Mouse (Mus musculus) heart, adult 9 months (tissue): ENCODE measurements around the gene Col5a3.
A peak's percentile ranks its signal among the peaks of the same experiment; 100 is the strongest.

Source experiments
- DNase-seq, 2 experiments: peaks; one replicate each; pipeline ENCODE4 v3.0.0; 2022; ENCODE audit warnings: low spot score in 2 of 2

Col5a3 gene

DNA sequence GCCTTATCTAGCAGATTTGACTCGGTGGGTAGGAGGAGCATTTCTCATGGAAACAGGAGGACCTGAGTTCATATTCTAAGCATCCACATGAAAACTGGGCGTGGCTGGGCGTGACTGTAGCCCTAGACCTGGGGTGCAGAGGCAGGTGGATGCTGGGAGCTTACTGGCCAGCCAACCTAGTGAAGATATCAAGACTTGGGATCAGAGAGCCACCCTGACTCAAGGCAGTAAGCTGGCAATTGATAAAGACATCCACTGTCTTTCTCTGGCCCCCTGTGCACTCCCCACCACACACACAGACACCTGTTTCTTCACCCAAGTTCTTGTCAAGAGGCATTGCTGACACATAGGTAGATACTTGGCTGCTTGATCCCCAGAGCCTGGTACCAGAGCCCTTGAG, 66.3 kb downstream of the Col5a3 start:
- DNase-seq: no peak

DNA sequence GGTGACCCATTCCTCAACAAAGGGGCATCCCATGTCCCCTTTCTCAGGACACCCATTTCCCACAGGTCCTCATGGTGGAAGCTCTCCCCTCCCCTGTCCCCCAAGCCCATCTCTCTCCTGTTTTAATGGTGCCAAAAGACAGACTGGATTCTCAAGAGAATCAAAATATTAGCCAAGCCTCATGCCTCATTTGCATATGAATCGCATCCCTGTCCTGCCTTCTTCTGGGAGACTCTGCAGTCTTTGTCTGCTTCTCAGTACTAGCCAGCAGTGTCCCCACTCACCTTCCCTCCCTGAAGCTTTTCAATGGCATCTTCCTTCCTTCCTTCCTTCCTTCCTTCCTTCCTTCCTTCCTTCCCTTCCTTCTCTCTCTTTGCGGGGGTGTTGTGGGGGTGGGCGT, 67.2 kb downstream of the Col5a3 start:
- DNase-seq: no peak

DNA sequence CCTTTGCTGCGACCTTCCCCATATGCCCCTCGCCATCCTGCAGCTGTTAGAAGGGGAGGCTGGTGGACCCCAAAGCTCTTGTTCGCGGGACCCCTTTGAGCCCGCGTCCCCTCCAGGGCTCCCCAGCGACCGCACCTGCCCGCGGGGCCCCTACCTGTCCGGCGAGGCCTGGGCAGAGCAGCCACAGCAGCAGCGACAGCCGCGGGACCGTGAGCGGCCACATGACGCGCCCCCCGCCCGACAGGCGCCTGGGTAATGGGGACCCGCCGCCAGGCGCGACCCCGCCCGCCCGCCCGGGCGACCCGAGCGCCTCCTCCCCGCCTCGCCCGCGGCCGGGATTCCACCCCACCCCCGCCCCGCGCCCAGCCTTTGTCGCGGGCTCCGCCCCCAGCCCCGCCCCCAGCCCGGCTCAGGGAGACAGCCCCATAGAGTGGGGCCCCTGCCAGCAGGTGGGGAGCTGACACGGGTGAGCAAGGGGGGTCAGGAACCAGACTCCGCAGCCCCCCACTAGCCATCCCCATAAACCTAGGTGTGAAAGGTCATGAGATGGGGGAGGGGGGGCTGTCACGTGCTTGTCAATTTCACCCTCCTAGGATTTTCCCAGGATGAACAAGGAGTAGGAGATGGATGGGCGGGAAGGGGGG, 68.7 kb downstream of the Col5a3 start, which contains the start of gene Olfm2:
Gene Olfm2, minus strand, starts transcription at position 333 of the 644 bp plus-strand sequence.
- no peak for DNase-seq

DNA sequence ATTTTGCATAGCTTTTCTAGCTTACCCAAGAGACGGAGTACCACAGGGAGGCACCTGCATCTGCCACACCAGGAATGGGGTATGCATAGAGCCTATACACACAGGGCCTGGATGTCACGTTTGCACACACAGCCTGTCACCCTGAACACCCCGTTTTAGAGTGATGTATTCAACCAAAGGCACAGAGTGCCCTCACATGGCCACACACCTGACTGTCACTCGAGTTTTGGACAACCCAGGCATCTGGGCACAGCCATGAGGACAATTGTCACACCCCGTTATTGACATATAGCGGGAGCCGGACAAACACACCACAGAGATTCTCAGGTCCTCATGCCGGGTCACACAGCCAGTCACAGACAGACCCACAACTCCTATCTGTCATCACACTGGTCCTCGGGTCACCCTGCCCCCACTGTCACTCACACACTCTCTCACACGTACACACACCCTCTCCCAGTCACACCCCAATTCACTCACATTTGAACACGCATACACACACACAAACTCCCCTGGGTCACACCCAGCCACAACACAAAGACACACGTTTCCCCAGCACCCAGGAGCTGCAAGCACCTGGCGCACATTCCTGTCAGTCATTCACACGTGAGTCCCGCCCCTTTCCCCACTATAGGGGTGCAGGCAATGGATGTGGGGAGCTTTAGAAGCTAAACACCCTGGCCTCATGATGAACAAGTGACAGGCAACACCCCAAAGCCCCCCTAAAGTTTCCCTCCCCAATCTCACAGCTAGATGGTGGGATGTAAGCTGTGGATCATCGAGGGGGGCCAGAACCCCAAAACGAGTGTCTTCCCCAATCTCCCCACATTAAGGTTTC, 69.5 kb downstream of the Col5a3 start:
- no peak for DNase-seq

DNA sequence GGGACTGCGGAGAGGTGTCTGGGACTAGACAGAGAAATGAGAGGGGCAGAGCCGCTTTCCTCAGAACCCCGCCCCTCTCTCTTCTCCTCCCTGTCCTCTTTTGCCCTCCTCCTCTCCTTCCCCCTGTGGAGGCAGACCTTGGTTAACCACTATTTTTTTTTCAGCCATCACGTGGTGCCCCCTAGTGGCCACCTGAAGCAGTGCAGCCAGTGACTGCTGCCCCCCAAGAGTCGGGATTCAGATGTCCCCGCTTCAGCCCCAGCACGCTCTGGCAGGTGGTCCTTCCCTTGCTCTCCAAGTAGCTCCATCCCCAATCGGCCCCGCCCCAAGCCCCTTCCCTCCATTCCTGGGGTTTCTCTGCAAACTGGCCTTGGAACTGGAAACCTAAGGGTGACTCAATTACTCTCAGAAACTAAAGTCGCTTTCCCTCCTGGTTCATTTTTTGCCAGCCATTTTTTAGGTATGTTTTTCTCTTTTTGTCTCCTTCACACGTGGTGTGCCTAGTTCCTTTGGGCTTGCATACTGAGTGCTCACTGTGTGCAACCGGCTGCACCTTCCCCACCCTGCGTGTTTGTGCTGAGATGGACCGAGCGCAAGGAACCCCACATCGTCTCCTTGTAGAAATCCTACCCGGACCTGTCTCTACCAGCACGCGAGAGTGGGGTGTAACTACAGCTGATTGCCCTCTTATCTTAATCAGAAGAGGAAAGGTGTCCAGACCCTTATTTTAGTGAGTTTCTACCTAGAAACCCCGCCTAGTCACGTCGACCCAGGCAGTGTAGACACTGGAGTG, 70.7 kb downstream of the Col5a3 start:
- no peak for DNase-seq

DNA sequence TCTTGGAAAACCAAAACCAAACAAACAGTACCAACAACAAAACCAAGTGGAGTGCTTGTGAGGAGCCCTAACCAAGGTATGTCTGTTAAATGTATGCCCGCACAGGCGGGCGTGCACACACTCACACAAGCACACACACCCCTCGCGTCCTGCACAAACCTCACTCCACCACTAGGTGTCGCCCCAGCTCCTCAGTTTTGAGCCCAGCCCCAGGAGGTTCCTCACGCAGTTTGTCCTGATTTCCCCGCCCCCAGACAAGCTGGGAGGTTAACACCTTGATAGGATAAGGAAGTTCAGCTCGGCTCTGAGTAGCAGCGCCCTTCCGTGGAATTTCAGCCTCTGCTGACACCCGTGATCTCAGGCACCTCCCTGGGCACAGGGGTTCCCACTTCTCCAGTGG, 74.5 kb downstream of the Col5a3 start:
- DNase-seq: peak; percentile 63 to 75

DNA sequence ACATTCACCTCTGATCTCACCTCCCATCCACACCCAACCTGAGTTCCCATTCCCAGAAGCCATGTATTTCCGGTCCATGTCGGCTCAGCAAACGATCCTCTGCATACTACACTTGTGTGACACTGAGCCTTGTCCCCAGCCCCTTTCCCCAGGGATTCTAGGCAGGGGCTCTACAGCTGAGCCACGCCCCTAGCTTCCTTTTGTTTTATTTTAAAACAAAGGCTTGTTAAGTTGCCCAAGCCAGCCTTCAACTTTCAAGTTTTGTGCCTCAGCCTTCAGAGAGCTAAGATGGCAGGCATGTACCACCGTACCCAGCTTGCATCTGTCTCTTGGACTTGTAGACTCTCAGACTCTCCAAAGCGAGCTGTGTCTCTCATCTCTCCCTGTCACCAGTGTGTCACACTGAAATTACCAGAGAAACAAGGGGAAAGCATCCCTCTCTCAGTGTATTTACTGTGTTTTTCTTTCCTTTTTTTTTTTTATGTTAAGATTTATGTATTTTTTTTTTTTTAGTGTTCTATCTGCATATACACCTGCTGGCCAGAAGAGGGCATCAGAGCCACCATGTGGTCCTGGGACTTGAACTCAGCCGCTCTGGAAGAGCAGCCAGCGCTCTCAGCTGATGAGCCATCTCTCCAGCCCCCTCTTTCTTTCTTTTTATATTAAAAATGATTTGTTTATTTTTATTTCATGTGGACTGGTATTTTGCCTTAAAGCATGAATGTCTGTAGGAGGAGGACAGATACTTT, 76.4 kb downstream of the Col5a3 start:
- no peak for DNase-seq

DNA sequence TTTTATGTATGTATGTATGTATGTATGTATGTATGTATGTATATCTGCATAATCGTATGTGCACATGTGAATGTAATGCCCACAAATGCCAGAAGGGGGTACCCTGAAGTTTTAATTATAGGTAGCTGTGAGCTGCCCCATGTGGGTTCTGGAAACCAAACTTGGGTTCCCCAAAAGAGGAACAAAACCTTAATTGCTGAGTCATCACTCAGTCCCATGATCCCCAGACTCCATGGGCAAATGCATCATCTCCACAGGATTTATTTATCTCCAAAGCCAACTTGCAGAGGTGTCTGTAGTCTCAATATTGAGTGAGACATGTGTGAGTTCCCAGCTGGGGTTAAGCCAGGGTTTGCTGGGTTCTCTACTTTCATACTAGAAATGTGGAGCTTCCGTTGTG, 77.6 kb downstream of the Col5a3 start:
- no peak for DNase-seq

DNA sequence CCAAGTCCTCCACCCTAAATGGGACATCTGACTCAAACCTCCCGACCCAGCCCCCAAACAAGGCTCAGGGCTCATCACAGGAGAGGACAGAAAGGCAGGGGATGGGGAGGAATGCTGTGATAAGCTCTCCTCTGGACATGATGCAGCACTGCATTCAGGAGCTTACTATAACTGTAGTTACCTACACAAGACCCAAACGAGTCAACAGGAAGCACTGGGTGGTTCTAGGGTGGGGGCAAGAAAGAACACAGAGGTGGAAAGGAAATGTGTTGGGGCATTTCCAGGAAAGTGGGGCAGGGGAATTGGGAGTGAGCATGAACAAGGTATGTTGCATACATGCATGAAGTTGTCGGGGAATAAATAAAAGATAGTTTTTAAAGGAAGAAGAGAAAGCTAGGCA, 80.2 kb downstream of the Col5a3 start:
- no peak for DNase-seq

DNA sequence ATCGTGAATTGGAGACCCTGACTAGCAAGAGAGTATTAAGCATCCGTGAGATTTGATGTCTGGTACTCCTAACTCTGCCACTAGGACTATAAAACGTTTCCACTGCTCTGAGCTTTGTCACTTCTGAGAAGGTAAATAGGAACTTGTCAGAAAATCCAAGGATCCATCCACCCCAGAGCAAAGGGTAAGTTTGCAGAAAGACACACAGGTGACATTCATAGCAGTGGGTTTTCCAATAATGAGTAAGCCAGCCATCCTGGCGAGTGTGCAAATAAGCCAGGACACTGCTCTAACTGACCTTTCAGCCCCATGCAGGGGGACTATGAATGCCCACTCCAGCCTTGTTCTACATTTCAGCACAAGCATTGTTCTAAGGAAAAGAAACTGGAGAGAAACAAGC, 83.1 kb downstream of the Col5a3 start:
- no peak for DNase-seq

DNA sequence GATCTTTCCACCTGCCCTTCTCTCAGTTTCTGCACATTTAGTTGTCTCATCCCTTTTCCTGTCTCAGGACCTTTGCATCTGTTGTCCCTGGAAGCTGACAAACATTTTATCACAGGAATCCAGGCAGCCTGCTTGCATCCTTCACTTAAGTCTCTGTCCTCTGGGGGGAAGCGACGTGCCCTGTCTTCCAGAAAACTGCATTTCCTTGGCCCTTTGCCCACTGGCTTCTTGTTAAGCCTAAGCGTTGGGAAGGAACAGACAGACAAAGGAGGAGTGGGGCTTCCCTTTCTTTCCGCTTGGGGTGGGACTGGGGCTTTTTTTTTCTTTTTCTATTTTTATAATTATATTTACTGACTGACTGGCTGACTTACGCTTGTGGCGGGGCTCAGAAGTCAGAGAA, 85.4 kb downstream of the Col5a3 start:
- DNase-seq: no peak

DNA sequence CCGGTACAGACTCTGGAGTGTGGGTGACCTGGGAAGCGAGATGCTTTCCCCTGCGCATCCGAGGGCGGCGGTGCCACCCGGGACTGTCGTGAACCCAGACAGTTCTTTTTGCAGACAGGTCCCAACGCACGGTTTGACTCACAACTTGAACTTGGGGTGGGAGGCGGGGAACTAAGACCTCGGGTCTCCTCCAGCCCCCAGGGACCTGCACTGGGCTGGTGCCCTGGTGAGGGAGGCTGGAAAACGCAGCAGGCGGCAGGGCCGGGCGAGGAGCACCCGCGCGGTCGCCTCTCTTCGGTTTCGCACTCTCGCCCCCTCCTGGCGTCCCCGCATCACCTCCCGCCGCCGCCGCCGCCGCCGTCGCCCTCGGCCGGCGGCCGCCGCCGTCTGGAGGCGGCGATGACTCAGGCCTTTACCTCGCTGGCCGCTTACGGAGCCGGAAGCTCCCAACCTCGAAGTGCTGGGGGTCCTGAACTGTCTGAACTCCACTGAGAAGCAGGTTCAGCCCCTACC, 87.2 kb downstream of the Col5a3 start:
- DNase-seq: no peak

DNA sequence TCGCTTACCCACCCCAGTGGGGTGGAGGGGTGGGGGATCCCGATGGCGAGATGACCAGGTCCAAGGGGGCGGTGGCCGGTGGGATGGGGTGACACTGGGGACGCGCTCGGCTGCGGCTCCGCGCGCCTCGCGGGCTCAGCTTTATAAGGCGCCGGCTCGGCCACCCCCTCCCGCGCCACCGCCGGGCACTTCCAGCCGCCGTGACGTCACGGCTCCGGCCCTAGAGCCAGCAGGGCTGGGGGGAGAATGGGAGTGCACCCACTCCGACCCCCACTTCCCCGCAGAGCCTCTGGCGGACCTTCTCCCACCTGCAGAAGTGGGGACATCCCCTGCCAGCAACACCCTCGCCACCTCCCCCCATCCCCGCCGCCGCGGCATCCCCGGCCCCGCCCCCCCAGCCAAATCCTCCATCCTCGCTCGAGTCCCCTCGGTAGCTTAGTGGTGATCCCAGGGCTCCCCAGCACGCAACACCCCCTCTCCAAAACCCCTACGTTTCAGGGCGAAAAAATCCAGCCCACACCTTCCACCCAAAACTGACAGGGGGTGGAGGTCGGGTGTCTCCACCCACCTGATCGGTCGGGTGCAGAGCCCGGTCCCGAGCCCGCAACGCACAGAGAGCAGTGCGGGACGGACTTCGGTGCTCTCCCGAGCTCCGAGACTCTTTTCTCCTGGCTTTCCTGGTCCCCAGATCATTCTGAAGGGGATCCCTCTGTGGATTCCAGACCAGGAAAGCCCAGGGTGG, 87.8 kb downstream of the Col5a3 start:
- peak in 1 of 2 experiments; percentile 11 for DNase-seq

DNA sequence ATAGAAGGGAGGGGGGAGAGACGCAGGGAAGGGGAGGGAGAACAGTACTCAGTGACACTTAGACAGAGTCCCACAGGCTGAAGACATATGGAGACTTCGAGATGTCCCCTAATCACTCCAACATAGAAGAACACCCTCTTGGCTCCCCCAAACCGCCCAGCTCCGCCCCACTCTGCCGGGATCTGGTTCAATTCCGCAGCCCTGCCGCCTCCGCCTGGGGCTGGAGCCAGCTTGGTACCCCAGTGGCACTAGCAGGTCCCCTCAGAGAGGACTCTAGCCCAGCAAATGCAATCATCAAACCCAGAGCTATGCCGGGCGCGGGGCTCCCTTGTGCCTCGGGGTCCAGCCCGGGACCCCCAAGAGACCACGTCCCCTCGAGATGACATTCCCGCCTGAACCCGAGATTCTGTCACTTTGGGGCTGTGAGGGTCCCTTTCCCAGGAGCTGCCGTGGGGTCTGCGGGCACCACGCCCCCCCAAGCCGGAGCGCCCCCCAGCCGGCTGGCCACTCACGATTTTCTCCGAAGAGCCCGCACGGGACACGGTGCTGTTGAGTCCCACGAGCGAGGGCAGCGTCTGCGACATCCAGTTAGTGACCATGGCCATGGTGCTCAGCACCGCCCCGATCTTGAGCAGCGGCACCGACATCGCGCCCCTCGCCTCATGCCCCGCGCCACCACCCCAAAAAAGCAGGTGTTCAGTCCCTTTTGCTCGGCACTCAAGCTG, 88.6 kb downstream of the Col5a3 start:
- DNase-seq: no peak

DNA sequence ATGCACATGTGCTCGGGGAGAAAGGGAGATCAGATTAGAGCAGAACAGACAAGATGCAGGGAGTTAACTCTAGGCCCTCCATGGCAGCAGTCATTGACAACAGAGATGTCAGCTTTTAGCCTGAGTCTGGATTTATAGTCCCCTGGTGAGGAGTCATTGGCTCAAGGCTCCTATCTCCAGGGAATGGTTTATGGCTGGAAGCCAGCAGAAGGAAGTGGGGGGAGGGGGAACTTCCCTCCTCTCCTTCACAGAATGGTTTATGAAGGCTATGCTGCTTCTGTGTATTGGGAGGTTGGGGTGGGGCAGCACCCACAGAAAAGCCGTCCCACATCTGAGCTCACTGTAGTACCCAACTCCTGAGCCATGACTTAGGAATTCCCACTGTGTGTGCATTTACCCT, 93.3 kb downstream of the Col5a3 start:
- no peak for DNase-seq
